Mouse (Mus musculus) embryonic facial prominence, embryonic 13.5 days (tissue): ENCODE data around the gene Cdkal1. TPM values are rescaled to one million over a fixed set of nuclear protein-coding genes. Genes with fewer than 3 reads are reported as not detected.

ENCODE experiments used
- ATAC-seq: fragments of 200-750 bp; cut with Nextera tagmentation; 2 replicates; pipeline ENCODE4 v1.8.0; 2017; ENCODE audit warnings: low read depth; ENCODE audit not compliant: insufficient number of reproducible peaks, insufficient read depth, low FRiP score, low TSS enrichment
- H3K27ac ChIP-seq: fragments of 300-500 bp; sonication (generic); 2 replicates; pipeline ENCODE4 v1.5.1; 2015; ENCODE audit warnings: moderate library complexity, mild to moderate bottlenecking, inconsistent platforms
- H3K27me3 ChIP-seq: fragments of 300-500 bp; sonication (generic); 2 replicates; pipeline ENCODE4 v1.6.1; 2015; ENCODE audit warnings: mild to moderate bottlenecking, inconsistent platforms
- H3K36me3 ChIP-seq: fragments of 300-500 bp; sonication (generic); 2 replicates; pipeline ENCODE4 v1.6.1; 2015; ENCODE audit warnings: mild to moderate bottlenecking, inconsistent platforms
- H3K4me1 ChIP-seq: fragments of 300-500 bp; sonication (generic); 2 replicates; pipeline ENCODE4 v1.6.1; 2015; ENCODE audit warnings: inconsistent platforms
- H3K4me2 ChIP-seq: fragments of 300-500 bp; sonication (generic); 2 replicates; pipeline ENCODE4 v1.6.1; 2015; ENCODE audit warnings: moderate library complexity, mild to moderate bottlenecking, inconsistent platforms
- H3K4me3 ChIP-seq: fragments of 300-500 bp; sonication (generic); 2 replicates; pipeline ENCODE4 v1.5.1; 2015; ENCODE audit warnings: mild to moderate bottlenecking, inconsistent platforms
- H3K9ac ChIP-seq: fragments of 300-500 bp; sonication (generic); 2 replicates; pipeline ENCODE4 v1.6.1; 2015; ENCODE audit warnings: mild to moderate bottlenecking, inconsistent platforms
- H3K9me3 ChIP-seq: fragments of 300-500 bp; sonication (generic); 2 replicates; pipeline ENCODE4 v1.6.1; 2016; ENCODE audit warnings: inconsistent platforms
- WGBS: fragments of 180-500 bp; shearing (Covaris S2); methylation state at CpG from one replicate; pipeline ENCODE4 v1.1.7; 2015; ENCODE audit warnings: mixed read lengths; 5-methylcytosine and 5-hydroxymethylcytosine counted together
- polyA plus RNA-seq: library from polyadenylated mRNA; unstranded; fragments of >200 nt; fragmentation: Nextera tagmentation; extraction: Ambion mirVana; gene quantifications from 2 replicates; pipeline ENCODE4 v1.2.1, GENCODE M21; 2015

Cdkal1 gene
- polyA plus RNA-seq, 1 experiment from 2014 or later, result 34.0 TPM

- no peak overlapping the region for H3K27ac ChIP-seq
- no peak overlapping the region for H3K9ac ChIP-seq
- H3K4me3 ChIP-seq, result no peak overlapping the region
- H3K9me3 ChIP-seq, result no peaks in the 10 kb centered on the region; the same call in 1 of the 2 replicates
- no peaks in the 10 kb centered on the region for H3K27me3 ChIP-seq
- WGBS, result 69% methylated on average over 5 of the region's 5 CpGs
- no peak overlapping the region for H3K4me2 ChIP-seq
- no peaks in the 10 kb centered on the region for H3K36me3 ChIP-seq
- ATAC-seq, result no peak
- H3K4me1 ChIP-seq, result peaks cover 4% of the 10 kb centered on the region; the same call in 1 of the 2 replicates
Measured at GRCm38 (mm10) chr13:29737675-29738461, 117.6 kb downstream of the Cdkal1 start.

GRCm38 (mm10) chr13:29734496-29734895 is 121.0 kb downstream of the Cdkal1 start:
- H3K4me1 ChIP-seq, result peaks cover 4% of the 10 kb centered on the region; the same call in 1 of the 2 replicates
- no peaks in the 10 kb centered on the region; the same call in 1 of the 2 replicates for H3K9me3 ChIP-seq
- H3K4me3 ChIP-seq, result no peak overlapping the region
- no peak overlapping the region for H3K9ac ChIP-seq
- H3K27me3 ChIP-seq, result no peaks in the 10 kb centered on the region
- H3K27ac ChIP-seq, result no peak overlapping the region
- no peaks in the 10 kb centered on the region for H3K36me3 ChIP-seq
- no peak for ATAC-seq
- H3K4me2 ChIP-seq, result no peak overlapping the region

- Histone ChIP-seq H3K4me1 (peaks cover 19% of the 10 kb centered on the region), H3K27me3 (no peaks in the 10 kb centered on the region), H3K9ac (no peak overlapping the region), H3K4me2 (no peak overlapping the region), H3K9me3 (no peaks in the 10 kb centered on the region), H3K4me3 (no peak overlapping the region), H3K36me3 (no peaks in the 10 kb centered on the region), H3K27ac (no peak overlapping the region)
- no peak for ATAC-seq
- 83% methylated on average over 5 of the region's 5 CpGs for WGBS
Measured at GRCm38 (mm10) chr13:29726154-29726825, 129.2 kb downstream of the Cdkal1 start.

- no peaks in the 10 kb centered on the region for H3K36me3 ChIP-seq
- H3K27ac ChIP-seq, result no peak overlapping the region; the same call in 1 of the 2 replicates
- H3K4me1 ChIP-seq, result peaks cover 19% of the 10 kb centered on the region
- no peak overlapping the region for H3K9ac ChIP-seq
- no peak for ATAC-seq
- 41% methylated on average over 6 of the region's 6 CpGs for WGBS
- no peak overlapping the region for H3K4me3 ChIP-seq
- H3K4me2 ChIP-seq, result no peak overlapping the region
- no peaks in the 10 kb centered on the region for H3K27me3 ChIP-seq
- H3K9me3 ChIP-seq, result no peaks in the 10 kb centered on the region
Measured at GRCm38 (mm10) chr13:29724855-29725254, 130.6 kb downstream of the Cdkal1 start.

- ATAC-seq, result no peak
Measured at GRCm38 (mm10) chr13:29723150-29723549, 132.3 kb downstream of the Cdkal1 start.

GRCm38 (mm10) chr13:29721206-29721605 is 134.3 kb downstream of the Cdkal1 start:
- Histone ChIP-seq H3K9ac (no peak overlapping the region), H3K4me3 (no peak overlapping the region), H3K4me1 (peaks cover 12% of the 10 kb centered on the region), H3K36me3 (no peaks in the 10 kb centered on the region), H3K27ac (no peak overlapping the region), H3K4me2 (no peak overlapping the region), H3K9me3 (no peaks in the 10 kb centered on the region), H3K27me3 (no peaks in the 10 kb centered on the region)
- WGBS, result 93% methylated on average over 5 of the region's 5 CpGs
- no peak for ATAC-seq

More at GRCm38 (mm10) chr13:29723150-29723549, 132.3 kb downstream of the Cdkal1 start:
- peaks cover 19% of the 10 kb centered on the region for H3K4me1 ChIP-seq
- WGBS, result 87% methylated on average over 1 of the region's 1 CpGs
- H3K27me3 ChIP-seq, result no peaks in the 10 kb centered on the region
- no peak overlapping the region for H3K9ac ChIP-seq
- no peaks in the 10 kb centered on the region for H3K36me3 ChIP-seq
- no peaks in the 10 kb centered on the region for H3K9me3 ChIP-seq
- H3K27ac ChIP-seq, result no peak overlapping the region
- H3K4me2 ChIP-seq, result no peak overlapping the region
- H3K4me3 ChIP-seq, result no peak overlapping the region

GRCm38 (mm10) chr13:29716550-29716949 is 138.9 kb downstream of the Cdkal1 start:
- Histone ChIP-seq H3K27me3 (no peaks in the 10 kb centered on the region), H3K9me3 (no peaks in the 10 kb centered on the region), H3K4me2 (no peak overlapping the region), H3K4me3 (no peak overlapping the region), H3K9ac (no peak overlapping the region), H3K36me3 (no peaks in the 10 kb centered on the region), H3K27ac (no peak overlapping the region), H3K4me1 (peaks cover 31% of the 10 kb centered on the region)
- 78% methylated on average over 4 of the region's 4 CpGs for WGBS
- ATAC-seq, result no peak

- H3K9me3 ChIP-seq, result no peaks in the 10 kb centered on the region
- no peak overlapping the region for H3K4me2 ChIP-seq
- WGBS, result 18% methylated on average over 3 of the region's 3 CpGs
- no peak overlapping the region for H3K4me3 ChIP-seq
- ATAC-seq, result no peak
- H3K27me3 ChIP-seq, result no peaks in the 10 kb centered on the region
- H3K27ac ChIP-seq, result peak overlapping the region; percentile 68
- peaks cover 33% of the 10 kb centered on the region for H3K4me1 ChIP-seq
- H3K36me3 ChIP-seq, result no peaks in the 10 kb centered on the region
- H3K9ac ChIP-seq, result no peak overlapping the region
Measured at GRCm38 (mm10) chr13:29715241-29715841, 140.1 kb downstream of the Cdkal1 start.

- Histone ChIP-seq H3K9me3 (no peaks in the 10 kb centered on the region), H3K36me3 (no peaks in the 10 kb centered on the region), H3K4me2 (no peak overlapping the region), H3K9ac (no peak overlapping the region), H3K27ac (no peak overlapping the region), H3K4me3 (no peak overlapping the region), H3K27me3 (no peaks in the 10 kb centered on the region), H3K4me1 (peaks cover 10% of the 10 kb centered on the region; the same call in 1 of the 2 replicates)
- ATAC-seq, result no peak
- WGBS, result 92% methylated on average over 3 of the region's 3 CpGs
Measured at GRCm38 (mm10) chr13:29707620-29708019, 147.9 kb downstream of the Cdkal1 start.

GRCm38 (mm10) chr13:29701400-29701799 is 154.1 kb downstream of the Cdkal1 start:
- Histone ChIP-seq H3K4me3 (no peak overlapping the region), H3K36me3 (no peaks in the 10 kb centered on the region), H3K27ac (no peak overlapping the region), H3K4me1 (no peaks in the 10 kb centered on the region), H3K27me3 (no peaks in the 10 kb centered on the region), H3K9ac (no peak overlapping the region), H3K9me3 (no peaks in the 10 kb centered on the region), H3K4me2 (no peak overlapping the region)
- ATAC-seq, result no peak
- 63% methylated on average over 1 of the region's 1 CpGs for WGBS

GRCm38 (mm10) chr13:29699896-29700295 is 155.6 kb downstream of the Cdkal1 start:
- no peak overlapping the region for H3K4me3 ChIP-seq
- no peak overlapping the region for H3K4me2 ChIP-seq
- H3K4me1 ChIP-seq, result no peaks in the 10 kb centered on the region
- no peak overlapping the region for H3K9ac ChIP-seq
- no peak overlapping the region for H3K27ac ChIP-seq
- H3K36me3 ChIP-seq, result no peaks in the 10 kb centered on the region
- H3K27me3 ChIP-seq, result no peaks in the 10 kb centered on the region
- no peak for ATAC-seq
- WGBS, result 97% methylated on average over 5 of the region's 5 CpGs
- H3K9me3 ChIP-seq, result no peaks in the 10 kb centered on the region
